Mouse (Mus musculus) C2C12 (cell line): ENCODE measurements around the gene Phtf2.

Experiments
- CTCF ChIP-seq: IDR thresholded peaks from one replicate; pipeline ENCODE4 v1.5.1; 2011; ENCODE audit not compliant: control insufficient read depth, insufficient read depth, insufficient read length
- FOSL1 ChIP-seq: IDR thresholded peaks from one replicate; pipeline ENCODE4 v1.8.0; 2011; ENCODE audit warnings: mild to moderate bottlenecking, low read length; ENCODE audit not compliant: poor library complexity, insufficient read depth, severe bottlenecking
- MYOD1 ChIP-seq: IDR thresholded peaks from one replicate; pipeline ENCODE4 v1.6.1; 2011; ENCODE audit warnings: low read depth; ENCODE audit not compliant: control insufficient read depth, insufficient read length
- MYOG ChIP-seq: IDR thresholded peaks from one replicate; pipeline ENCODE4 v1.6.1; 2011; ENCODE audit not compliant: control insufficient read depth, insufficient read length; ENCODE audit errors: extremely low read depth

- TF ChIP-seq CTCF = no peak
- TF ChIP-seq MYOG = no peak
- TF ChIP-seq MYOD1 = no peak
- no peak for TF ChIP-seq FOSL1
Observed at GRCm38 (mm10) chr5:20911741-20912140, 29.8 kb upstream of the Phtf2 start.
